Comparison of ENCODE assay signal across 22 mouse cellular contexts in genomic region chr6:46502786-46503185, GRCm38 (mm10).
DNase-seq lines count a peak whose midpoint lies in the region; ATAC-seq and TF ChIP-seq lines count a peak whose summit lies in the region.
"Had no signal": no experiment of that assay in that cellular context is flagged by ENCODE, and none has a peak within 500 bp of the region (broad histone marks: within the 10 kb centered on the region; RNA-seq: fewer than 3 reads in every experiment).

No protein-coding gene starts in this region.

- no peak overlapping the region for H3K27ac ChIP-seq in midbrain, embryonic 11.5 days (ENCODE audit: low read depth, low read length)
- H3K27ac ChIP-seq in midbrain, embryonic 13.5 days, result no peak overlapping the region
- no peak overlapping the region for H3K27ac ChIP-seq in left cerebral cortex, adult 2 months
- H3K27ac ChIP-seq: embryonic facial prominence, embryonic 12.5 days; heart, adult 2 months; kidney, postnatal 0 days; limb, embryonic 15.5 days; liver, embryonic 15.5 days; stomach, postnatal 0 days had no signal

- H3K4me1 ChIP-seq in midbrain, embryonic 11.5 days (ENCODE audit: control insufficient read depth, insufficient read depth, low read length), result no peaks in the 10 kb centered on the region
- no peaks in the 10 kb centered on the region for H3K4me1 ChIP-seq in midbrain, embryonic 13.5 days (replicated peaks)
- H3K4me1 ChIP-seq: limb, embryonic 15.5 days; liver, embryonic 15.5 days had no signal

- H3K4me3 ChIP-seq in midbrain, embryonic 11.5 days (ENCODE audit: low read depth, low read length), result no peak overlapping the region
- H3K4me3 ChIP-seq in midbrain, embryonic 13.5 days (replicated peaks), result no peak overlapping the region
- H3K4me3 ChIP-seq in left cerebral cortex, adult 2 months, result no peak overlapping the region
- H3K4me3 ChIP-seq: embryonic facial prominence, embryonic 12.5 days; heart, adult 2 months; limb, embryonic 15.5 days; liver, embryonic 15.5 days had no signal

- no peaks in the 10 kb centered on the region for H3K36me3 ChIP-seq in midbrain, embryonic 11.5 days (ENCODE audit: control insufficient read depth, insufficient read depth, low read length)
- no peaks in the 10 kb centered on the region for H3K36me3 ChIP-seq in midbrain, embryonic 13.5 days
- H3K36me3 ChIP-seq: embryonic facial prominence, embryonic 12.5 days; limb, embryonic 15.5 days; liver, embryonic 15.5 days had no signal

- H3K4me2 ChIP-seq in midbrain, embryonic 11.5 days, result no peak overlapping the region
- no peak overlapping the region for H3K4me2 ChIP-seq in midbrain, embryonic 13.5 days (replicated peaks)
- H3K4me2 ChIP-seq: embryonic facial prominence, embryonic 12.5 days; limb, embryonic 15.5 days; liver, embryonic 15.5 days had no signal

- ATAC-seq in midbrain, embryonic 11.5 days (ENCODE audit: low FRiP score), result no peak
- no peak for ATAC-seq in midbrain, embryonic 13.5 days
- ATAC-seq: forebrain, embryonic 14.5 days; hindbrain, embryonic 16.5 days; lung, postnatal 0 days; Patski had no signal

- WGBS in midbrain, embryonic 11.5 days, result 70% methylated on average over 1 of the region's 1 CpGs
- WGBS in midbrain, embryonic 13.5 days, result 76% methylated on average over 1 of the region's 1 CpGs

- TF ChIP-seq CTCF in left cerebral cortex, adult 2 months (IDR thresholded peaks at IDR 0.05), result no peak

- no peaks in the 10 kb centered on the region for H3K27me3 ChIP-seq in midbrain, embryonic 11.5 days (ENCODE audit: control insufficient read depth, insufficient read depth, low read length)
- H3K27me3 ChIP-seq in midbrain, embryonic 13.5 days, result no peaks in the 10 kb centered on the region
- H3K27me3 ChIP-seq: limb, embryonic 15.5 days; liver, embryonic 15.5 days; Patski had no signal

- H3K9ac ChIP-seq in midbrain, embryonic 11.5 days (ENCODE audit: low read length), result no peak overlapping the region
- H3K9ac ChIP-seq in midbrain, embryonic 13.5 days (replicated peaks), result no peak overlapping the region
- H3K9ac ChIP-seq: embryonic facial prominence, embryonic 12.5 days; limb, embryonic 15.5 days; liver, embryonic 15.5 days had no signal

- intact Hi-C loops in left cerebral cortex, adult 2 months (cut with DNase I), result no loop called here

- H3K9me3 ChIP-seq in midbrain, embryonic 11.5 days (ENCODE audit: control insufficient read depth, low read length), result no peaks in the 10 kb centered on the region
- H3K9me3 ChIP-seq in midbrain, embryonic 13.5 days, result no peaks in the 10 kb centered on the region
- H3K9me3 ChIP-seq: embryonic facial prominence, embryonic 12.5 days; limb, embryonic 15.5 days; liver, embryonic 15.5 days had no signal

- peak; percentile 9 for DNase-seq in cerebellum, adult 9-10 months
- no peak for DNase-seq in cerebellum, postnatal 36 days
- DNase-seq in midbrain, embryonic 11.5 days (ENCODE audit: low spot score, missing footprints), result peak; percentile 35
- peak; percentile 47 for DNase-seq in forelimb bud, embryonic 11.5 days (ENCODE audit: low read depth, low spot score)
- DNase-seq in urinary bladder, postnatal 4 days (ENCODE audit: low spot score in 2 of 2), result no peak
- DNase-seq in right cerebral cortex, postnatal 36 days (ENCODE audit: low spot score in 2 of 2), result no peak
- no peak for DNase-seq in left cerebral cortex, adult 2 months (ENCODE audit: extremely low spot score in 1 of 2, low spot score in 2 of 2)
- DNase-seq: adrenal gland, postnatal 10 days; gastrocnemius, postnatal 14 days; heart, adult 2 months; heart, postnatal 4 days; kidney, adult 18-20 months had no signal

Comparison
In these comparisons a context has a peak if more than half of its experiments do, and no peak if none do; other contexts are left out.
1. DNase-seq: peak in cerebellum, adult 9-10 months (single experiment), midbrain, embryonic 11.5 days (single experiment) and forelimb bud, embryonic 11.5 days (single experiment); none in cerebellum, postnatal 36 days (0 of 2), urinary bladder, postnatal 4 days (0 of 2), right cerebral cortex, postnatal 36 days (0 of 2) and left cerebral cortex, adult 2 months (0 of 2).